Mouse (Mus musculus) testis, postnatal 10 days (tissue): ENCODE data around the gene Cltb.
"Not testable (repeated sequence)": the region's sequence is repeated elsewhere in the genome, so short reads cannot be mapped to it uniquely, and the experiment has no call there.

Source experiments
- DNase-seq: peaks from one replicate; pipeline ENCODE4 v3.0.0; 2021; ENCODE audit warnings: low spot score

Cltb gene

DNA sequence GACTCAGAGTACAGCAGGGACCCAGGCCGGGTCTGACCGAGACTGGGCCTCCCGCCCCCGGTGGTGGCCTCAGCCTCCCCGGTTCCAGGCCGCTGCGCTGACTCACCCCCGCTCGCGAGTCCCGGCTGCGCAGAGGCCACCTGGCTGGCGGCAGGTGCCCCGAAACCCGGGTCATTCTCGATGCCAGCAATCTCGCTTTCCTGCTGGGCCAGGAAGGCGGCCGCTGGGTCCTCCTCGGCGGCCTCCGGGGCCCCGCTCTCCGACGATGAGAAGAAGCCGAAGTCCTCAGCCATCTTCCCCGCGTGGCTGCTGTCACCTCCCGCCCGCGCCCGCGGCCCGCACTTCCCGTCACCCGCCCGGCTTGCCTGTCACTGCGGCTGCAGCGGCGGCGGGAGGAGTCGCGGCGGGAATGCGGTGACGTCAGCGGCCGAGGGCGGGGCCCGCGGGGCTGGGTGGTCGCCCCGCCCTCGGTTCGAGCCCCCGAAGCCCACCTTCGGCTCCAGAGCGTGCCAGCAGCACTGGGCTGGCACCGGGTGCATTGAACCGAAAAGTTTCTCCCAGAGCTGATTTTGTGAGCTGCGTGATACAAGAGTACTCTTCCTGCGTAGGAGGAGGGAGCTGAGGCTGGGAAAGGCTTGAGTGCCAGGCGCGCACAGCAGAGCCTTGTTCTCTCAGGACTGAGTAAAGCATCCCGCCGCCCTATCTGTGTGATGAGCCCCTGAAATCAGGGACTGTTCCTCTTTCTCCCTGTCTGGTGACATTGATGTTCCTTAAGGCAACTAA is at the start of gene Cltb:
TSS of gene Cltb (minus strand) at position 373 of the 783 bp plus-strand sequence.
- DNase-seq: peak; percentile 95

GRCm38 (mm10) chr13:54660877-54661276 is 49.7 kb upstream of the Cltb start:
- peak; percentile 61 for DNase-seq

- DNase-seq: no peak
Observed at GRCm38 (mm10) chr13:54650461-54650860, 39.3 kb upstream of the Cltb start.

- no peak for DNase-seq
Observed at GRCm38 (mm10) chr13:54635011-54635410, 23.9 kb upstream of the Cltb start.

DNA sequence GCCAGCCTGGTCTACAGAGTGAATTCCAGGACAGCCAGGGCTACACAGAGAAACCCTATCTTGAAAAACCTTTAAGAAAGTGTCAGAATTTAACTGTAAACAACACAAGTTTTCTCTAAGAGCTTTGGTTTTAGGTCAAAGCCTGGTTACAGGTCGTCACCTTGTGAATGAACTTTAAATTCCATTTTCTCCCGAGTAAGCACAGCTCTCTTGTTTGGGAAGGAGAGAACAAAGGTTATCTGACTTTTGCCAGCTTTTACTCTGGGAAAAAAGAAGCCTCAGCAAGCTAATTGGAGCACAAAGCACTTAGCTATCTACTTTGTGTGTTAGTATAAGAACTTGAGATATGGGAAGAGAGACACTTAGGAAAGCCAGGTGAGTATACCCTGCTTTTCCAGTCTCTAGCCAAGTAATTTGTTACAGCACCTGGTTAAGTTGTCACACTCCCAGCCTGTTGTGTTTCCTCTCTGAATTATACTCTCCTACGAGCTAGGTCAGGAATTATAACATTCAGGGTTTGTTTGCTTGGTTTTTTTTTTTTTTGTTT is 21.7 kb upstream of the Cltb start:
- DNase-seq: no peak

GRCm38 (mm10) chr13:54629128-54629527 is 18.0 kb upstream of the Cltb start:
- no peak for DNase-seq

DNA sequence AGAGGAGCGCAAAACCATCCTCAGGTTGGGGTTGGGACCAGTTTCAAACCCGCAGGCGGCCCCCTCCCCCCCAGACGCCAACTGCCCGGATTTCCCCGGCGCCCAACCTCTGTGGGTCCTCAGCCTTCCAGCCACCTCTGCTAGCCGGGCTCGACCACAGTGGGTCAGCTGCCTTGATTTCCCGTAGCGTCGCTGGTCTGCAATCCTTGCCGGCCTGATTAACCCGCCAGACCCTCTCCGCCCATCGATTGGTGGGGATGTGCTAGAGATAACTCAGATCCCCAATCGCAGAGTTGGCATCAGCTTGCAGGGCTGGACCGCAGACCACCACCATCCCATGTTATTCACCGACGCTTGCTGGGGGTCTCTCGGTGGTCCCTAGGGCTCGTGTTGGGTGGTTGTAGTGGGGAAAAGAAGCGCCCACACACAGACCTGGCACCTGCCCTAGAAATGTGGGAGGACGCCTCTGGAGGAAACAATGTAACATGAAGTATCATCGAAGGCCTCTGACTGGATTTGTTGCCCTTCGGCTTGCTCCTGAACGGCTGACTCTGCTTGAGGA is 10.9 kb upstream of the Cltb start:
- peak; percentile 76 for DNase-seq

- peak; percentile 99 for DNase-seq
Observed at GRCm38 (mm10) chr13:54621155-54621932, 10.2 kb upstream of the Cltb start, which contains the start of gene Faf2. TSS of gene Faf2 (plus strand) at chr13:54621784.

DNA sequence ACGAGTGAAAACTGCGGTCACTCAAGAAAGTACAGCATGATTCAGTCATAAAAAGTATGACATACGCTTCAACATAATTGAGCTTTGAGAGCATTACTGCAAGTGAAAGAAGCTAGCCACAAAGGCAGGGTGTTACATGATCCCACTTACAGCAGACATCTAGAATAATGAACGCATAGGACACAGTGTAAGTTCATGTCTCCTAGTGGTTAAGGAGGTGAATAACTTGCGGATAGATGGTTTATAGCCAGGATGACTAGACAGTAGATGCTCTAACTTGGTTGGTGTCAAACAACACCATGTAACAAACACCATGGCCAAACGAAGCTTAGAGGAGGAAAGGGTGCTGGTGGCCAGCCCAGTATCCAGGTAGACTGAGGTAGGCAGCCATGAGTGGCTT is 5.9 kb upstream of the Cltb start:
- DNase-seq: no peak

- DNase-seq: no peak
Observed at GRCm38 (mm10) chr13:54616307-54616706, 5.2 kb upstream of the Cltb start.

- DNase-seq: not testable (repeated sequence)
Observed at GRCm38 (mm10) chr13:54613141-54613540, 2.0 kb upstream of the Cltb start.

GRCm38 (mm10) chr13:54610613-54610971 is 552 bp downstream of the Cltb start:
- DNase-seq: no peak

- DNase-seq: no peak
Observed at GRCm38 (mm10) chr13:54609301-54609700, 1.8 kb downstream of the Cltb start.

GRCm38 (mm10) chr13:54608666-54609065 is 2.5 kb downstream of the Cltb start:
- DNase-seq: peak; percentile 69

DNA sequence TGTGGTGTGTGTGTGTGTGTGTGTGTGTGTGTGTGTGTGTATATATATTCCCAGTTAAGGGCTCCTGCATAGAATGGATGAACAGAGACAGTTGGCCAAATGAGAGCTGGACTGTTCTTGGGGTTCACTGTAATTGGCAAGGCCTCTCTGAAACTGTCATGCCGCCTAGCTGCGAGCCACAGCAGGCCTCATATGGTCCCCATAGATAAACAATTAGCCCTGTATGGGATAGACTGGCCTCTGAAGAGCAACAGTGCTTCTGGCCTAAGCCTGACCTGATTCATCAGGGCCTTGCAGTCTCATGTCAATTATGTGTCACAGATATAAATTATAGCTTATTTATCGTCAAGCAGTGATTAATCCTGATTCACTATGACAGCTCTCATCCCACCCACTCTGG is 3.1 kb downstream of the Cltb start:
- DNase-seq: no peak

- no peak for DNase-seq
Observed at GRCm38 (mm10) chr13:54607204-54607603, 3.9 kb downstream of the Cltb start.

DNA sequence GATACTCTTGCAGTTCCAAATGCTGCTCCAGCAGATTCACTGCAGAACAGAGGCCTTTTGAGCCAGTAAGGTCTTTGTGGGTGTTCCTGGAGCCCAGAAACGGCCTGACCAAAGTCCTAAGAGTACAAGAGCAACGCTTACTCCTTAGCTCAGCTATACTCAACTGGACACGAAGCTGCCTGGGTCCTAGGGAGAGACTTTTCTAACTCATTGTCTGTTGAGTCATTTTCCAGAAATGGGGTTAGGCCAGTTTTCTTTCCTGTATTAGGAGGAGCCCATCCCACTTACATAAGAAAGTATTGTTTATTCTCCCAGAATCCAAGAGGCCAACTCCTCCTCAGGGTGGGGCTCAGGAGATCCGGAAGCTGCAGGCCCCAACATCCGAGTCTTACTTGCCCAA is 5.7 kb downstream of the Cltb start:
- DNase-seq: no peak

GRCm38 (mm10) chr13:54604221-54604620 is 6.9 kb downstream of the Cltb start:
- DNase-seq: no peak

GRCm38 (mm10) chr13:54603501-54603900 is 7.6 kb downstream of the Cltb start:
- DNase-seq: no peak

GRCm38 (mm10) chr13:54602639-54603111 is 8.5 kb downstream of the Cltb start:
- DNase-seq: no peak

DNA sequence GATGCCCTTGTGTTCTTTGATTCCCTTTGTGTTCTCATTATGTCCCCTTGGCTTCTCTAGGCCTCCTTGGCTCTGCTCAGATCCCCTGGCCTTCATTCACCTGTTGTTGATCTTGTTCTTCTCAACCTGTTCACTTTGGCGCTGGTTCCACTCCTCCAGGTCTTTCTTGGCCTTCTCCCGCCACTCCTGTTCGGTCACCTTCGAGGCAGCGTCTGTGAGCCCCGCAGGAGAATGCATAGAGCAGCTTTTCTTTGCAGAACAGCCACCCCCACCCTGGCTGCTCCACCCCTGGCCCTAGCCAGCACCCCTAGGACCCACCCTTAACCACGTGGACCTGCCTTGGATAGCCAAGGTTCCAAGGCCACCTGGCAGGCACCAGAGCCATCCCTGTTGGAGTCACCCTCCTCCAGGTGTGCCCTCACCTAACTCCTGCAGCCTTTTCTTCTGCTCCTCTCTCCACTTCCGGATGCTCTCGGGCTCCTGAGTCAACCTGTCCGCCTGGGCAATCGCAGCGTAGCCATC is 12.5 kb downstream of the Cltb start:
- no peak for DNase-seq

DNA sequence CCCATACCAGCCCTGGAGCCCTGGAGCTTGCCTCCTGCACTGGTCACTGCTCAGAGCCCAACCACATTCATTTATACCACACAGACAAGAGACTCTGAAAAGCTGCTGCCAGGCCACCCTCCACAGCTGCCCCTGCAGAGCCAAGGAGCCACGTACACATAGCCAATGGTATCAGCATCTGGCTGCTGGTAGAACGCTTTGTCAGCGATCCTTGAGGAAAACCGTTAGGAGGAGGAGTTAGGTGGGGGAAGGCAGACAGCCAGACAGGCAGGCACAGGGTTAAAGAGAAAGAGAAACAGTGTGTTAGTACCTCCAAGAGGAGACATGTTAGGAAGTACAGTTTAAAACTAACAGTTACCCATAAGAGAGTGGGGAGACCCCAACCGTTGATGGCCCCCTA is 14.3 kb downstream of the Cltb start:
- DNase-seq: no peak
